Mouse (Mus musculus) thymus, adult 2 months (tissue): Measurements from ENCODE around the gene Prm1.

Experiments
- CTCF ChIP-seq: fragments of 200-500 bp; IDR thresholded peaks from 2 replicates; pipeline ENCODE4 v1.5.1; 2012; ENCODE audit warnings: mild to moderate bottlenecking, control low read depth, low read length, moderate library complexity, borderline replicate concordance; ENCODE audit not compliant: control insufficient read depth, poor library complexity, insufficient read depth; ENCODE audit errors: extremely low read depth
- POLR2A ChIP-seq: fragments of 200-500 bp; IDR thresholded peaks from 2 replicates; pipeline ENCODE4 v1.6.1; 2012; ENCODE audit warnings: mild to moderate bottlenecking, low read length, control low read depth, moderate library complexity; ENCODE audit not compliant: control insufficient read depth, poor library complexity, insufficient read depth; ENCODE audit errors: extremely low read depth

DNA sequence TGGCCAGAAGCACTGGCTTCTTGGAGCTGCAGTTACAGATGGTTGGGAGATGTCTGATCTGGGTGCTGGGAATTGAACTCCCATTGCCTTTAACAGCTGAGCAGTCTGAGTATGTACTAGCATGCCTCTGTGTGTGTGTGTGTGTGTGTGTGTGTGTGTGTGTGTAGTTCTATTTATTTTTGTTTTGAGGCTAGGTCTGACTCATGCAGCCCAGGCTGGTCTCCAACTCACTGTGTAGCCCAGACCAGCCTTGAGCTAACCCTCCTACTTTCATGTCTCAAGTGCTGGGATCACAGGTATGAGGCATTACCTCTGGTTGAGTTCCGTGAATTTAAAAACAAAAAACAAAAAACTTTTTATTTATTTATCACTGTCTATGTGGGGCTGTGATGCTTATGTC is 18.9 kb upstream of the Prm1 start:
- no peak for TF ChIP-seq CTCF
- TF ChIP-seq POLR2A: no peak
